Mouse (Mus musculus): ENCODE results near the gene Dusp11. TPM values are rescaled to one million over a fixed set of nuclear protein-coding genes. Genes with fewer than 3 reads are reported as not detected.
A peak's percentile ranks its signal among the peaks of the same experiment; 100 is the strongest.
"Not testable (repeated sequence)": the region's sequence is repeated elsewhere in the genome, so short reads cannot be mapped to it uniquely, and the experiment has no call there.

Gene Dusp11
- total RNA-seq (2021): 10 to 100 TPM; 30.7 to 32.8 TPM
- long read RNA-seq, experiment 1, full-length matches to known transcripts: 6 of 17 reads
- long read RNA-seq, experiment 1, partial matches to known transcripts: 0 of 17 reads
- long read RNA-seq, experiment 1, other reads (novel, unspliced or antisense): 11 of 17 reads
- long read RNA-seq, experiment 2, full-length matches to known transcripts: 9 of 14 reads
- long read RNA-seq, experiment 2, partial matches to known transcripts: 0 of 14 reads
- long read RNA-seq, experiment 2, other reads (novel, unspliced or antisense): 5 of 14 reads

DNA sequence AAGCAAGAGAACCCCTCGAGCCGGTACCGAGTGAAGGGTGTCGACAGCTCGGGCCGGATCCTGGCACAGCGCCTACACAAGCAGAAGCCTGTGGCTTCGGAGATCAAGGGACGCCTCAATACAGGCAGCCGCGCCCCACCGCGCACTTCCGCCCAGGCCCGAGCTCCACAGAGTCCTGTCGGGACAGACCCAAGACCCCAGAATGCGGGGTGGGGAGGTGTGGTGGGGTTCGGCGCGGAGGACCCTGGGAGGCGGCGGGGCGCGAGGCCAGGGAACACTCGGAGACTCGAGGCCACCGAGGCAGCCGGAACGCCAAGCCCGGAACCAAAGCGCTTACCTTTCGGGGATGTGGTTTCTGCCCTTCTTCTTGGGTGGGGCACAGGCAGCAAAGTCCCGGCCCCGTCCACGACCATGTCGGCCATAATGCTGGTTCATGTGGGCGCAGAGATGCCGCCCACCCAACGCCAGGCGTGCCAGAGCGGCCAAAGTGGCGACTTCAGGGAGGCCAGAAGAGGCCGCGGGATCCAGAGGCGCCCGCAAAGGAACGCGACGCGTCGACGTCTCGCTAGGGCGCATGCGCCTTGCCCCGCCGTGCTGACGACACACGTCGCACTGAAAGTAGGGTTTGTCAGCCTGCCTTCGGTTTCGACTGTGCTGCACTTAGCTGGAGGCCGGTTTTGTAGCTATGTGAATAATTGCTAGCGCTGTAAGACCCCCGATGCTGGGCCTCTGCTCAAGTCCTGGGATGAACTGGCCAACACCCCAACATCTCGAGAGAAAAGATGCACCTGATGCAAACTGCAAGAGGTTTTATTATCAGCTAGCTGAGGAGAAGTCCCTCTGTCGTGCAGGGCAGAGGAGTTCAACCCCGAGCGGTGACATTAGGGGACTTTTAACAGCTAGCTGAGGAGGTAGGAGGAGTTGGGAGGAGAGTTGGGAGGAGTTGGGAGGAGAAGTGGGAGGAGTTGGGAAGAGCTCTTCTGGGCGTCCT is at the start of gene Dusp11:
Dusp11 (minus strand) TSS at position 567 of the 991 bp plus-strand sequence.
- intact Hi-C loops (cut with DNase I): loop anchor here (5.0 kb wide), 1 partner anchor 509 kb away; the partner anchor contains the start of genes Cct7 and Pradc1
- peak; percentile 91 to 92 for DNase-seq

DNA sequence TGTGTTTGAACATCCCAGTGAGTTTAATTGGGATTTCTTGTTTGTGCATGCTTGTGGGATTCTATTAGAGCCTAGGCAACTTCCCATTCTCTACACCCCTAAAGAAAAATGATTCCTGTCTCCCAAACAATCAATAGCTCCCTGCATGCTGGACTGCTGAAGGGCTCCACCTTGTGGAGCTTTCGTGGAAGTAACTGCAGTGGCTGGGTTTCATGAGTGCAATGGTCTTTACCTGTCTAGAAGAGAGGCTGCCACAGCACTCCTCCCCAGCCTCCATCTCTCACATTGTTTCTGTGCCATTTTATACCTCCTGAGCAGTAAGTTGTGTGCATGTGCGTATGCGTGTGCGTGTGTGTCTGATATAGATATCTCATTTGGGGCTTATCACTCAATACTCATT is 48.5 kb upstream of the Dusp11 start:
- peak in 1 of 2 experiments; percentile 15 for DNase-seq
- intact Hi-C loops (cut with DNase I): loop anchor here (5.0 to 10.0 kb wide), 2 partner anchors 77 to 175 kb away; partner anchors contain the start of gene Nat8

GRCm38 (mm10) chr6:86004271-86005148 is 43.0 kb upstream of the Dusp11 start:
- intact Hi-C loops (cut with DNase I): loop anchor here (5.0 to 10.0 kb wide), 3 partner anchors 67 to 170 kb away; partner anchors contain the start of gene Nat8
- DNase-seq: peak; percentile 53 to 68

- intact Hi-C loops (cut with DNase I): loop anchor here (5.0 to 10.0 kb wide), 2 partner anchors 66 to 169 kb away; partner anchors contain the start of gene Nat8
- DNase-seq: no peak
Measured at GRCm38 (mm10) chr6:86003405-86003925, 42.0 kb upstream of the Dusp11 start.

GRCm38 (mm10) chr6:85990774-85991173 is 29.3 kb upstream of the Dusp11 start:
- DNase-seq; intact Hi-C loops (cut with DNase I): not testable (repeated sequence)

DNA sequence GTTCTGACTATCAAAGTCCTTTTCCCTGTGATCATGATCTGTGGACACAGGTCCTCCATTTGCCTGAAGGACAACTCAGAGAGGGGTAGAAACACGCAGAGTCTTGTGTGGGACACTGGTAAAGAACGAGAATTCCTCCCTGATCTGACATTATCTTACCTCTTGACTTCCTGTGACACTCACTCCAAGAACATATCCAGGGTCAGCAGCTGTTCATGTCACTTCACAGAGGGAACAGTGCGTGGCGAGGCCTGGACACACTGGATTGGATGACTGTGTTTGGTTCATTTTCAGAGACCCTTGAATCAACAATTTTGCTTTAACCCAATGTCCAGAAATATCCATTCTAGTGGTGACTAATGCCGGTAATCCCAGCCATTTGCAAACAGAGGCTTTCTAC is 28.1 kb upstream of the Dusp11 start:
- DNase-seq; intact Hi-C loops (cut with DNase I): not testable (repeated sequence)

- intact Hi-C loops (cut with DNase I): no loop called here
Measured at GRCm38 (mm10) chr6:85984351-85984750, 22.9 kb upstream of the Dusp11 start.

GRCm38 (mm10) chr6:85978736-85979135 is 17.3 kb upstream of the Dusp11 start:
- intact Hi-C loops (cut with DNase I); DNase-seq: not testable (repeated sequence)

More at GRCm38 (mm10) chr6:85984351-85984750, 22.9 kb upstream of the Dusp11 start:
- DNase-seq: no peak

- intact Hi-C loops (cut with DNase I): no loop called here
- DNase-seq: no peak
Measured at GRCm38 (mm10) chr6:85976242-85976641, 14.8 kb upstream of the Dusp11 start.

- DNase-seq: no peak
- intact Hi-C loops (cut with DNase I): no loop called here
Measured at GRCm38 (mm10) chr6:85975761-85976160, 14.3 kb upstream of the Dusp11 start.

GRCm38 (mm10) chr6:85974941-85975617 is 13.6 kb upstream of the Dusp11 start:
- no peak for DNase-seq
- intact Hi-C loops (cut with DNase I): no loop called here

GRCm38 (mm10) chr6:85973336-85973735 is 11.9 kb upstream of the Dusp11 start:
- DNase-seq: no peak
- intact Hi-C loops (cut with DNase I): no loop called here

GRCm38 (mm10) chr6:85972699-85973098 is 11.2 kb upstream of the Dusp11 start:
- intact Hi-C loops (cut with DNase I): no loop called here
- DNase-seq: no peak

DNA sequence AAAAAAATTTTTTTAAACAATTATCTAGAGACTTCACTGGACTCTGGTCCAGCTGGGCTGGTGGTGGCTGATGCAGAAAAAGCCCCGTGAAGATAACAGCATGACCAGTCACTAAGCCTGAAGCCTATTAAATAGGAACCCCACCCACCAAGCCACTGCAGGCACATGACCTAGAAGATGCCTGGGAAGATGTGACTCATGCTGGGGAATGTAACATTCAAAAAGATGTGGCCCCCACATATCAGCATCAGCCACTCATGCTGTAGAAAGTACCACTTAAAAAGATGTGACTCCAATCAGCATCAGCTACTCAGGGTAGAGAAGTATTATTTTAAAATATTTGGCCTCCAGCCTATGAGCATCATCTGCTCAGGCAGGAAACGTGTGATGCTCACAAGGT is 8.4 kb upstream of the Dusp11 start:
- intact Hi-C loops (cut with DNase I): no loop called here
- no peak for DNase-seq

GRCm38 (mm10) chr6:85966686-85967085 is 5.2 kb upstream of the Dusp11 start:
- DNase-seq: no peak
- intact Hi-C loops (cut with DNase I): no loop called here

DNA sequence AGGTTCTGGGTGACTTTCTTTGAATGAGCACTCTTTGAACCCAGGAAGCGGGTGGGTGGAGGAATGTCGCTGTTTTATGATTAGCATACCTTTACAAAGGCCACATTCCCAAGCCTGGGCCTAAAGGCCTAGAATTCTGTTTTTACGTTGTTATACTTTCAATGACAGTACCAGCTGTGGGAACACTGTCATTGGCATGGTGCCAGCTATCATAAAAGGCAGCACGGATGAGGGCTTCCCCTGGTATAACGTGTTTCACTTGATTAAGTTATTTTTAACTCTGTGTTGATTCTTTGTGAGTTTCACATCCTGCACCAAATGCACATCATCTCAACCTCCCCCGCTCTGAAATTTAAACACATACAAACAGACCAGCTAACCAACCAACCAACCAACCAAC is 4.6 kb upstream of the Dusp11 start:
- DNase-seq; intact Hi-C loops (cut with DNase I): not testable (repeated sequence)

DNA sequence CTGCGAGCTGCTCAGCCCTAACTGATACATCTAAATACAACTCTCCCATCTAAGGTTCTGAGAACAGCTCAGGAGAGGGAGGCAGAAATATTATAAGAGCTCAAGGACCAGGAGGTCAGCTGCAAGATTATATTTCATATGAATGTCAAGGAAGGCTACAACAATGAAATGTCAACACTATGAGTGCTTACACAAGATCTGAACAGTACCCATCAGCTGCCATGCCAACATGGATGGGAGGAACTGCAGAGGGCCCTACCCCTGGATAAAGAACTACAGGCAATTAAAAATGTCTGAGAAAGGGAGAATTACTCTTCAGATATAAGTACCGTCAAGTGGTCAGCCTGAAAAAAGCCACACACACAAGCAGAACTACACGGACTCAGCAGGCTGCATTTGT is 3.9 kb downstream of the Dusp11 start:
- intact Hi-C loops (cut with DNase I): no loop called here
- no peak for DNase-seq

- intact Hi-C loops (cut with DNase I): no loop called here
- DNase-seq: no peak
Measured at GRCm38 (mm10) chr6:85948549-85948948, 12.9 kb downstream of the Dusp11 start.

- no peak for DNase-seq
- intact Hi-C loops (cut with DNase I): no loop called here
Measured at GRCm38 (mm10) chr6:85942469-85942868, 19.0 kb downstream of the Dusp11 start.
